In genomic region chr7:73548051-73548450, GRCm38 (mm10) we compare ENCODE assay signal across 17 mouse cellular contexts. TPM values are rescaled to one million over a fixed set of nuclear protein-coding genes. Genes with fewer than 3 reads are reported as not detected.
DNase-seq lines count a peak whose midpoint lies in the region; ATAC-seq lines count a peak whose summit lies in the region.
"Had no signal": no experiment of that assay in that cellular context is flagged by ENCODE, and none has a peak within 500 bp of the region (broad histone marks: within the 10 kb centered on the region; RNA-seq: fewer than 3 reads in every experiment).

No protein-coding gene starts in this region.

- H3K36me3 ChIP-seq in heart, embryonic 13.5 days, result peaks cover 64% of the 10 kb centered on the region
- peaks cover 25% of the 10 kb centered on the region for H3K36me3 ChIP-seq in lung, embryonic 16.5 days (ENCODE audit: control insufficient read depth, insufficient read depth, low read length)
- H3K36me3 ChIP-seq in liver, embryonic 15.5 days (replicated peaks), result peaks cover 64% of the 10 kb centered on the region

- H3K27me3 ChIP-seq in heart, embryonic 13.5 days (replicated peaks), result no peaks in the 10 kb centered on the region
- no peaks in the 10 kb centered on the region for H3K27me3 ChIP-seq in lung, embryonic 16.5 days (ENCODE audit: control insufficient read depth, insufficient read depth, low read depth, low read length)
- no peaks in the 10 kb centered on the region for H3K27me3 ChIP-seq in liver, embryonic 15.5 days
- H3K27me3 ChIP-seq: CH12.LX; hindbrain, embryonic 12.5 days; neural tube, embryonic 13.5 days; Patski had no signal

- peak; percentile 4 to 13 for DNase-seq in adrenal gland, adult 18-20 months (ENCODE audit: low spot score in 2 of 2)
- no peak for DNase-seq in adrenal gland, adult 8-10 months
- no peak for DNase-seq in heart, adult 9 months (ENCODE audit: low spot score in 2 of 2)
- no peak for DNase-seq in lung, postnatal 14 days
- no peak for DNase-seq in left cerebral cortex, adult 11 months (ENCODE audit: low spot score)
- DNase-seq: cerebellum, adult 8-10 months; kidney, adult 18-20 months; kidney, postnatal 4 days; lung, adult 18-20 months; right cerebral cortex, postnatal 4 days had no signal

- H3K4me2 ChIP-seq in heart, embryonic 13.5 days, result peak overlapping the region; percentile 13; the same call in 1 of the 2 replicates
- H3K4me2 ChIP-seq in lung, embryonic 16.5 days (ENCODE audit: low read depth, low read length), result peak overlapping the region; percentile 21; the same call in 1 of the 2 replicates
- peak overlapping the region; percentile 33; the same call in 1 of the 2 replicates for H3K4me2 ChIP-seq in liver, embryonic 15.5 days
- H3K4me2 ChIP-seq: hindbrain, embryonic 12.5 days; neural tube, embryonic 13.5 days had no signal

- H3K27ac ChIP-seq in heart, embryonic 13.5 days (replicated peaks), result 0 out of 2 replicates have a peak overlapping the region, but pooled peaks have one; percentile 28
- no peak overlapping the region for H3K27ac ChIP-seq in lung, embryonic 16.5 days (ENCODE audit: low read length)
- no peak overlapping the region; the same call in 1 of the 2 replicates for H3K27ac ChIP-seq in liver, embryonic 15.5 days (replicated peaks)
- H3K27ac ChIP-seq: hindbrain, embryonic 12.5 days; neural tube, embryonic 13.5 days had no signal

- peak overlapping the region; percentile 67 for H3K9ac ChIP-seq in heart, embryonic 13.5 days
- no peak overlapping the region for H3K9ac ChIP-seq in lung, embryonic 16.5 days (ENCODE audit: low read length)
- H3K9ac ChIP-seq in liver, embryonic 15.5 days, result no peak overlapping the region
- H3K9ac ChIP-seq: hindbrain, embryonic 12.5 days; neural tube, embryonic 13.5 days had no signal

- WGBS in heart, embryonic 13.5 days, result 63% methylated on average over 2 of the region's 2 CpGs
- 72% methylated on average over 2 of the region's 2 CpGs for WGBS in lung, embryonic 16.5 days
- 49% methylated on average over 2 of the region's 2 CpGs for WGBS in liver, embryonic 15.5 days (ENCODE audit: insufficient replicate concordance)

- peaks cover 50% of the 10 kb centered on the region for H3K4me1 ChIP-seq in heart, embryonic 13.5 days
- H3K4me1 ChIP-seq in lung, embryonic 16.5 days (replicated peaks; ENCODE audit: control insufficient read depth, insufficient read depth, low read length), result peaks cover 23% of the 10 kb centered on the region
- peaks cover 48% of the 10 kb centered on the region for H3K4me1 ChIP-seq in liver, embryonic 15.5 days (replicated peaks)

- no peaks in the 10 kb centered on the region for H3K9me3 ChIP-seq in heart, embryonic 13.5 days
- H3K9me3 ChIP-seq in lung, embryonic 16.5 days (ENCODE audit: control insufficient read depth, low read length), result no peaks in the 10 kb centered on the region
- H3K9me3 ChIP-seq in liver, embryonic 15.5 days (replicated peaks), result no peaks in the 10 kb centered on the region
- H3K9me3 ChIP-seq: hindbrain, embryonic 12.5 days had no signal

- no peak for ATAC-seq in heart, embryonic 13.5 days (ENCODE audit: extremely low read depth, insufficient number of reproducible peaks, low FRiP score, low TSS enrichment)
- no peak for ATAC-seq in lung, embryonic 16.5 days (ENCODE audit: low read depth)
- no peak for ATAC-seq in liver, embryonic 15.5 days (ENCODE audit: insufficient read depth)
- ATAC-seq: Patski had no signal

- H3K4me3 ChIP-seq in heart, embryonic 13.5 days, result no peak overlapping the region
- 0 out of 2 replicates have a peak overlapping the region, but pooled peaks have one; percentile 10 for H3K4me3 ChIP-seq in lung, embryonic 16.5 days (ENCODE audit: low read length)
- no peak overlapping the region for H3K4me3 ChIP-seq in liver, embryonic 15.5 days (replicated peaks)
- H3K4me3 ChIP-seq: hindbrain, embryonic 12.5 days; neural tube, embryonic 13.5 days had no signal

RNA-seq across cellular contexts. Expression of gene Chd2, which starts 6.4 kb away (rescaled TPM):
- 10 to 100 TPM; 35.5 to 35.8 TPM for total RNA-seq in adrenal gland, adult 18-20 months (2021)
- 10 to 100 TPM; 38.6 to 65.5 (median 49.7) TPM for total RNA-seq in adrenal gland, adult 8-10 months (2022)
- polyA plus RNA-seq in heart, embryonic 13.5 days (2015; fragmentation: Nextera tagmentation; extraction: Ambion mirVana), result 31.3 and 34.1 TPM in 2 replicates
- polyA plus RNA-seq in lung, embryonic 16.5 days (2015; fragmentation: Nextera tagmentation; extraction: Ambion mirVana), result 53.7 and 58.9 TPM in 2 replicates
- 20.1 and 22.1 TPM in 2 replicates for polyA plus RNA-seq in liver, embryonic 15.5 days (2015; fragmentation: Nextera tagmentation; extraction: Ambion mirVana)

Comparison
In these comparisons a context has a peak if more than half of its experiments do, and no peak if none do; other contexts are left out.
1. DNase-seq: peak in adrenal gland, adult 18-20 months (2 of 2); none in adrenal gland, adult 8-10 months (single experiment), heart, adult 9 months (0 of 2), lung, postnatal 14 days (single experiment) and left cerebral cortex, adult 11 months (single experiment).
2. Peak in every context shown above with its lines, with median percentiles within 50 percentile points of each other: H3K4me2 ChIP-seq.